18 mouse cellular contexts compared by ENCODE assay signal in the genomic region with DNA sequence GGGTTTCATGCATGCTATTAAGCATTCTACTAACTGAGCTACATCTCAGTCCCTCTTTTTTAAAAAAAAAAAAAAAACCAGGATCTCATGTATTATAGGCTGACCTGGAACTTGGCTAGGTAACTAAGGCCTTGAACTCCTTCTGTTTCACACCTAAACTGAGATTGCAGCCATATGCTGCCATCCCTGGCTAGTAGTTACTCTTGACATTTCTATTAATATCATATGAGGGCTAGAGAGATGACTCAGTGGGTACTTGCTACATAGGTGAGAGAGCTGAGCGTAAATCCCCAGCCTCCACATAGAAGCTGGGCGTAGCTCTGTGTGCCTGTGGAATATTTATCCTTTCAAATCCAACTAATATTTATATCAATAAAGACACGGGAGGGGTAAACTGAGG. TPM values are rescaled to one million over a fixed set of nuclear protein-coding genes. Genes with fewer than 3 reads are reported as not detected.
A peak's percentile ranks its signal among the peaks of the same experiment; 100 is the strongest.
DNase-seq lines count a peak whose midpoint lies in the region; ATAC-seq and TF ChIP-seq lines count a peak whose summit lies in the region.
"Had no signal": no experiment of that assay in that cellular context is flagged by ENCODE, and none has a peak within 500 bp of the region (broad histone marks: within the 10 kb centered on the region; RNA-seq: fewer than 3 reads in every experiment).

No protein-coding gene starts in this region.

- TF ChIP-seq POLR2A in MEL (IDR thresholded peaks at IDR 0.05; ENCODE audit: control insufficient read depth in 1 of 2, insufficient read depth in 1 of 2, low read depth in 1 of 2, low read length in 2 of 2, poor library complexity in 1 of 2): no peak

- H3K79me2 ChIP-seq in MEL (ENCODE audit: control insufficient read depth, insufficient read depth, low read length, poor library complexity): peaks cover 14% of the 10 kb centered on the region

- H3K9ac ChIP-seq in MEL (ENCODE audit: control insufficient read depth, low read depth, low read length, poor library complexity, severe bottlenecking): peak overlapping the region; percentile 70
- no peak overlapping the region for H3K9ac ChIP-seq in liver, embryonic 14.5 days (replicated peaks)
- H3K9ac ChIP-seq: forebrain, postnatal 0 days; lung, embryonic 14.5 days had no signal

- no peaks in the 10 kb centered on the region for H3K27me3 ChIP-seq in heart, embryonic 10.5 days (ENCODE audit: insufficient read depth, poor library complexity, severe bottlenecking)
- no peaks in the 10 kb centered on the region for H3K27me3 ChIP-seq in MEL (ENCODE audit: control insufficient read depth in 1 of 2, insufficient read depth in 2 of 2, low read length in 2 of 2)
- no peaks in the 10 kb centered on the region for H3K27me3 ChIP-seq in liver, embryonic 14.5 days (ENCODE audit: control insufficient read depth, insufficient read depth, low read length)
- H3K27me3 ChIP-seq: hindbrain, embryonic 13.5 days had no signal

- peak overlapping the region; percentile 29; the same call in 1 of the 2 replicates for H3K27ac ChIP-seq in heart, embryonic 10.5 days
- peak overlapping the region; percentile 99 for H3K27ac ChIP-seq in MEL (ENCODE audit: control insufficient read depth, low read depth, low read length)
- H3K27ac ChIP-seq in liver, embryonic 14.5 days: peak overlapping the region; percentile 93
- H3K27ac ChIP-seq: forebrain, embryonic 10.5 days; hindbrain, embryonic 13.5 days; macrophage; midbrain, embryonic 10.5 days had no signal

- H3K9me3 ChIP-seq in heart, embryonic 10.5 days: no peaks in the 10 kb centered on the region
- H3K9me3 ChIP-seq in MEL (replicated peaks; ENCODE audit: insufficient read depth, low read length): no peaks in the 10 kb centered on the region
- H3K9me3 ChIP-seq in liver, embryonic 14.5 days (ENCODE audit: control insufficient read depth, low read length): peaks cover 2% of the 10 kb centered on the region
- H3K9me3 ChIP-seq: hindbrain, embryonic 13.5 days had no signal

- H3K4me3 ChIP-seq in heart, embryonic 10.5 days: no peak overlapping the region
- H3K4me3 ChIP-seq in MEL (ENCODE audit: control insufficient read depth in 1 of 2, insufficient read depth in 1 of 2, low read depth in 2 of 2, low read length in 2 of 2): peak overlapping the region in 1 of 2 experiments; percentile 52; a peak in 2 of 4 replicates
- H3K4me3 ChIP-seq in liver, embryonic 14.5 days (ENCODE audit: insufficient read depth in 1 of 2, low read depth in 2 of 2, low read length in 2 of 2): no peak overlapping the region
- H3K4me3 ChIP-seq: forebrain, embryonic 10.5 days; hindbrain, embryonic 13.5 days; midbrain, embryonic 10.5 days had no signal

- peaks cover 19% of the 10 kb centered on the region for H3K4me1 ChIP-seq in heart, embryonic 10.5 days
- peaks cover 32 to 37% of the 10 kb centered on the region in 2 experiments for H3K4me1 ChIP-seq in MEL (ENCODE audit: control insufficient read depth in 1 of 2, insufficient read depth in 2 of 2, low read length in 2 of 2)
- peaks cover 32 to 44% of the 10 kb centered on the region in 2 experiments for H3K4me1 ChIP-seq in liver, embryonic 14.5 days (replicated peaks; ENCODE audit: control insufficient read depth in 2 of 2, insufficient read depth in 2 of 2, low read length in 1 of 2)

- TF ChIP-seq RAD21 in MEL (IDR thresholded peaks at IDR 0.05; ENCODE audit: low read depth, low read length): no peak

- TF ChIP-seq EP300 in MEL (IDR thresholded peaks at IDR 0.05; ENCODE audit: low read depth in 1 of 2, low read length in 2 of 2): no peak
- TF ChIP-seq EP300 in liver, embryonic 14.5 days (IDR thresholded peaks at IDR 0.05; ENCODE audit: low read depth): no peak

- TF ChIP-seq CTCF in MEL (IDR thresholded peaks at IDR 0.05 in 2 of 3, conservative IDR thresholded peaks at IDR 0.05 in 1 of 3; ENCODE audit: control insufficient read depth in 1 of 3, insufficient read depth in 1 of 3, low read depth in 2 of 3, low read length in 3 of 3, poor library complexity in 1 of 3, severe bottlenecking in 1 of 3): no peak
- TF ChIP-seq CTCF in liver, embryonic 14.5 days (IDR thresholded peaks at IDR 0.05; ENCODE audit: low read depth): no peak

- H3K36me3 ChIP-seq in heart, embryonic 10.5 days: peaks cover 16% of the 10 kb centered on the region
- peaks cover 6 to 39% of the 10 kb centered on the region in 2 experiments for H3K36me3 ChIP-seq in MEL (ENCODE audit: control insufficient read depth in 1 of 2, insufficient read depth in 2 of 2, low read length in 2 of 2)
- peaks cover 7% of the 10 kb centered on the region; the same call in 1 of the 2 replicates for H3K36me3 ChIP-seq in liver, embryonic 14.5 days (replicated peaks; ENCODE audit: control insufficient read depth, insufficient read depth, low read depth)

- no peak for DNase-seq in heart, embryonic 10.5 days (ENCODE audit: low spot score)
- DNase-seq in heart, adult 18-20 months: no peak
- DNase-seq in MEL (ENCODE audit: low read depth, low spot score): peak; percentile 17
- DNase-seq in brain, adult 2 months (ENCODE audit: low read depth, low spot score): peak; percentile 87
- DNase-seq in liver, embryonic 14.5 days (ENCODE audit: low read depth in 3 of 3, low spot score in 3 of 3): no peak
- DNase-seq in spleen, postnatal 4 days (ENCODE audit: low spot score in 2 of 2): no peak
- DNase-seq in thymus, postnatal 36 days: no peak
- DNase-seq: embryo, embryonic 11 days; forebrain, postnatal 0 days; lung, embryonic 14.5 days; retina, postnatal 1 day; thymus, postnatal 4 days had no signal

- 88% methylated on average over 3 of the region's 3 CpGs for WGBS in heart, embryonic 10.5 days
- 72% methylated on average over 3 of the region's 3 CpGs for whole genome bisulfite sequencing in liver, embryonic 14.5 days (ENCODE audit: insufficient replicate concordance)

- peak overlapping the region; percentile 86 for H3K4me2 ChIP-seq in liver, embryonic 14.5 days (ENCODE audit: low read depth)
- H3K4me2 ChIP-seq: lung, embryonic 14.5 days had no signal

- ATAC-seq in liver, embryonic 14.5 days (ENCODE audit: insufficient read depth): no peak
- ATAC-seq: activated CD4-positive, CD25-positive, alpha-beta regulatory T cell, adult 4 months; forebrain, postnatal 0 days; inflammation-experienced regulatory T-cells, adult 6 months had no signal

TF ChIP-seq in MEL, 35 proteins besides CTCF, POLR2A, EP300 and RAD21:
- TF ChIP-seq USF2 (IDR thresholded peaks at IDR 0.05; ENCODE audit: borderline replicate concordance in 1 of 2, insufficient read depth in 1 of 2, low read depth in 1 of 2, low read length in 2 of 2) (no peak), CHD1 (IDR thresholded peaks at IDR 0.05; ENCODE audit: low read depth, low read length) (no peak), UBTF (IDR thresholded peaks at IDR 0.05; ENCODE audit: borderline replicate concordance, insufficient read depth, low read depth, low read length) (no peak), MYB (IDR thresholded peaks at IDR 0.05; ENCODE audit: low read depth, low read length) (no peak), GABPA (IDR thresholded peaks at IDR 0.05; ENCODE audit: low read depth, low read length) (no peak), SMC3 (IDR thresholded peaks at IDR 0.05; ENCODE audit: low read depth, low read length) (no peak), ZNF384 (IDR thresholded peaks at IDR 0.05; ENCODE audit: low read depth, low read length) (no peak), ZMIZ1 (IDR thresholded peaks at IDR 0.05; ENCODE audit: low read depth, low read length) (no peak), POLR2AphosphoS2 (IDR thresholded peaks at IDR 0.05; ENCODE audit: low read length) (no peak), ETS1 (IDR thresholded peaks at IDR 0.05; ENCODE audit: low read depth, low read length) (no peak), TAL1 (IDR thresholded peaks at IDR 0.05; ENCODE audit: low read length) (no peak), E2F4 (IDR thresholded peaks at IDR 0.05; ENCODE audit: borderline replicate concordance, low read depth, low read length) (no peak), MYC (IDR thresholded peaks at IDR 0.05; ENCODE audit: low read depth, low read length) (no peak), POLR2AphosphoS5 (IDR thresholded peaks at IDR 0.05; ENCODE audit: borderline replicate concordance, low read depth, low read length) (no peak), MAZ (IDR thresholded peaks at IDR 0.05; ENCODE audit: low read depth, low read length) (no peak), CHD2 (IDR thresholded peaks at IDR 0.05; ENCODE audit: low read length) (no peak), MAX (IDR thresholded peaks at IDR 0.05; ENCODE audit: low read length) (no peak), NELFE (IDR thresholded peaks at IDR 0.05; ENCODE audit: low read depth, low read length) (no peak)

RNA-seq across cellular contexts. Expression of a gene that starts 3.6 kb away (rescaled TPM):
- polyA plus RNA-seq in heart, embryonic 10.5 days (2016; fragmentation: Nextera tagmentation; extraction: Ambion mirVana): 12.4 and 23.5 TPM in 2 replicates
- total RNA-seq in heart, adult 18-20 months (2021): 10 to 100 TPM; 75.1 to 76.9 TPM
- 13.5 and 15.5 TPM in 2 replicates for total RNA-seq in MEL (2012; rRNA removed)
- polyA plus RNA-seq in MEL (2012; ENCODE audit: insufficient read depth in 1 of 2, insufficient read length in 2 of 2, low read depth in 1 of 2, low replicate concordance in 2 of 2, missing spikeins in 1 of 2): 10 to 100 TPM in 1 of 2 experiments, not detected in 1; 23.2 TPM
- polyA plus RNA-seq in liver, embryonic 14.5 days (2012; rRNA removed): 11.6 and 15.3 TPM in 2 replicates
- 17.7 and 19.5 TPM in 2 replicates for polyA plus RNA-seq in liver, embryonic 14.5 days (2014; fragmentation: Nextera tagmentation; extraction: Ambion mirVana)

RNA-seq across cellular contexts. Expression of a gene that starts 18.7 kb away (rescaled TPM):
- 23.1 and 23.5 TPM in 2 replicates for polyA plus RNA-seq in heart, embryonic 10.5 days (2016; fragmentation: Nextera tagmentation; extraction: Ambion mirVana)
- total RNA-seq in heart, adult 18-20 months (2021): 1 to 10 TPM; 8.3 to 9.6 TPM
- total RNA-seq in MEL (2012; rRNA removed): 4.6 and 6.1 TPM in 2 replicates
- 10 to 100 TPM in 1 of 2 experiments, not detected in 1; 11.4 TPM for polyA plus RNA-seq in MEL (2012; ENCODE audit: insufficient read depth in 1 of 2, insufficient read length in 2 of 2, low read depth in 1 of 2, low replicate concordance in 2 of 2, missing spikeins in 1 of 2)
- polyA plus RNA-seq in liver, embryonic 14.5 days (2012; rRNA removed): 4.5 TPM in 2 replicates
- polyA plus RNA-seq in liver, embryonic 14.5 days (2014; fragmentation: Nextera tagmentation; extraction: Ambion mirVana): 1.6 and 2.4 TPM in 2 replicates

RNA-seq across cellular contexts. Expression of a gene that starts 34.4 kb away (rescaled TPM):
- 106 and 117 TPM in 2 replicates for polyA plus RNA-seq in heart, embryonic 10.5 days (2016; fragmentation: Nextera tagmentation; extraction: Ambion mirVana)
- total RNA-seq in heart, adult 18-20 months (2021): 10 to 100 TPM; 76.7 to 83.5 TPM
- total RNA-seq in MEL (2012; rRNA removed): 0.10 and 0.19 TPM in 2 replicates
- polyA plus RNA-seq in MEL (2012; ENCODE audit: insufficient read depth in 1 of 2, insufficient read length in 2 of 2, low read depth in 1 of 2, low replicate concordance in 2 of 2, missing spikeins in 1 of 2): under 1 TPM in 1 of 2 experiments, not detected in 1; 0.17 TPM
- 21.6 and 23.7 TPM in 2 replicates for polyA plus RNA-seq in liver, embryonic 14.5 days (2012; rRNA removed)
- polyA plus RNA-seq in liver, embryonic 14.5 days (2014; fragmentation: Nextera tagmentation; extraction: Ambion mirVana): 16.4 and 18.3 TPM in 2 replicates

Comparison
In these comparisons a context has a peak if more than half of its experiments do, and no peak if none do; other contexts are left out.
1. DNase-seq: peak in MEL (single experiment) and brain, adult 2 months (single experiment); none in heart, embryonic 10.5 days (single experiment), heart, adult 18-20 months (0 of 2), liver, embryonic 14.5 days (0 of 3), spleen, postnatal 4 days (0 of 2) and thymus, postnatal 36 days (0 of 2).
2. H3K27ac ChIP-seq: peak in every context shown above with its lines; median percentile 99 in MEL; 93 in liver, embryonic 14.5 days; 29 in heart, embryonic 10.5 days.
3. RNA of a gene that starts 34.4 kb away (polyA plus RNA-seq): 106 to 117 TPM in heart, embryonic 10.5 days and 16.4 to 23.7 TPM in liver, embryonic 14.5 days; 0.17 TPM in MEL; every median in the first group is over 10 times any median in the second.